Mouse (Mus musculus) heart, embryonic 11.5 days (tissue): Measurements from ENCODE around the gene Ptpn11. TPM values are rescaled to one million over a fixed set of nuclear protein-coding genes. Genes with fewer than 3 reads are reported as not detected.

ENCODE experiments used
- ATAC-seq: fragments of 200-750 bp; cut with Nextera tagmentation; replicated peaks from 2 replicates; pipeline ENCODE4 v1.8.0; 2017; ENCODE audit warnings: moderate library complexity; ENCODE audit not compliant: insufficient number of reproducible peaks, low FRiP score, low TSS enrichment
- H3K27ac ChIP-seq: fragments of 300-500 bp; sonication (generic); 2 replicates; pipeline ENCODE4 v1.5.1; 2014; ENCODE audit warnings: mild to moderate bottlenecking, low read depth, low read length
- H3K27me3 ChIP-seq: fragments of 300-500 bp; sonication (generic); 2 replicates; pipeline ENCODE4 v1.6.1; 2014; ENCODE audit warnings: mild to moderate bottlenecking, low read length, mixed read lengths; ENCODE audit not compliant: control insufficient read depth, insufficient read depth
- H3K36me3 ChIP-seq: fragments of 300-500 bp; sonication (generic); 2 replicates; pipeline ENCODE4 v1.6.1; 2014; ENCODE audit warnings: mild to moderate bottlenecking, low read length, moderate library complexity, mixed read lengths; ENCODE audit not compliant: control insufficient read depth, insufficient read depth
- H3K4me1 ChIP-seq: fragments of 300-500 bp; sonication (generic); 2 replicates; pipeline ENCODE4 v1.6.1; 2014; ENCODE audit warnings: low read length; ENCODE audit not compliant: control insufficient read depth, insufficient read depth
- H3K4me2 ChIP-seq: fragments of 300-500 bp; sonication (generic); 2 replicates; pipeline ENCODE4 v1.6.1; 2014; ENCODE audit warnings: mild to moderate bottlenecking, moderate library complexity
- H3K4me3 ChIP-seq: fragments of 300-500 bp; sonication (generic); 2 replicates; pipeline ENCODE4 v1.5.1; 2014; ENCODE audit warnings: low read depth, low read length
- H3K9ac ChIP-seq: fragments of 300-500 bp; sonication (generic); 2 replicates; pipeline ENCODE4 v1.6.1; 2014; ENCODE audit warnings: mild to moderate bottlenecking, low read depth, low read length, moderate library complexity
- H3K9me3 ChIP-seq: fragments of 300-500 bp; sonication (generic); replicated peaks from 2 replicates; pipeline ENCODE4 v1.6.1; 2016; ENCODE audit warnings: low read length; ENCODE audit not compliant: control insufficient read depth
- WGBS: fragments of 180-500 bp; shearing (Covaris S2); extraction: QIAGEN DNeasy Blood & Tissue Kit; methylation state at CpG from one replicate; pipeline ENCODE4 v1.1.7; 2014; ENCODE audit not compliant: insufficient replicate concordance; 5-methylcytosine and 5-hydroxymethylcytosine counted together
- polyA plus RNA-seq: library from polyadenylated mRNA; unstranded; fragments of >200 nt; fragmentation: Nextera tagmentation; extraction: Ambion mirVana; gene quantifications from 2 replicates; pipeline ENCODE4 v1.2.1, GENCODE M21; 2014

Ptpn11 gene
- polyA plus RNA-seq, 1 experiment from 2014 or later: 33.8 TPM

DNA sequence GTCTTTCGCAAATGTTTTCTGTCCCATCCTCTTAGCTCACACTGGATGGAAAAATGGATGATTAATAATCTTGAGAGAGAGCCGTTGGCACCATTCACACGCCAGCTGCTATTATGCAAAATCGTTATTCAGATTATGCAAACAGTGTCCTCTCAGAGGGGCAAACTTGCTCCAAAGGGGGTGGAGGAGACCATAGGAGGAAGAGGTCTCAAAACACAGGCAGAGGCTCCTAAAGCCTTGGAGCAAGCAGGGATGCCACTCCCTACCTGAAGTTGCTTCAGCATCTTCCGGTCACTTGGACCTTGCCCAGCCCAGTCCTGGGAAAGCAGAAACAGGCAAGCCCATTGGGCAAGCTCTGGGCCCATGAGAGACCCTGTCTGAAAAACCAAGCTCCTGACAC is 67.8 kb downstream of the Ptpn11 start:
- ATAC-seq: no peak
- H3K27me3 ChIP-seq: no peaks in the 10 kb centered on the region
- H3K4me1 ChIP-seq: peaks cover 1% of the 10 kb centered on the region; the same call in 1 of the 2 replicates
- H3K9ac ChIP-seq: no peak overlapping the region
- H3K27ac ChIP-seq: no peak overlapping the region
- no peaks in the 10 kb centered on the region for H3K36me3 ChIP-seq
- 85% methylated on average over 5 of the region's 5 CpGs for WGBS
- H3K9me3 ChIP-seq: no peaks in the 10 kb centered on the region
- no peak overlapping the region for H3K4me2 ChIP-seq
- no peak overlapping the region for H3K4me3 ChIP-seq

DNA sequence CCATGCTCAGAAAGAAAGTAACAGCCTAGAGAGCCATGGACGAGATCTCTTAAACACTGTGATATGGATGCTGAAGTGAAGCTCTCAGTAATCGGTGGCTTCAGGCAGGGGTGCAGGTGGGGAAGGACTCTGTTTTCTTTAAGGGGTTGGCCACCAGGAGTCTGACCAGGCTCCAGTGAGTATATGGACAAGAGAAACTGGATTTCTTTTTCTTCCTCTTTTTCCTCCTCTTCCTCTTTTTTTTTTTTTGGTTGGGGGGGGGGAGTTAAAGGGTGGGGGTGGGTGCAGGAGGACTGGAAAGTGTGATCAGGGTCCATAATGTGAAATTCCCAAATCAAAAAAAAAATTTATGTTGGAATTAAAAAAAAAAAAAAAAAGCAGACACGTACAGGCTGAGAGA is 68.6 kb downstream of the Ptpn11 start:
- no peak for ATAC-seq
- H3K36me3 ChIP-seq: no peaks in the 10 kb centered on the region
- no peaks in the 10 kb centered on the region for H3K27me3 ChIP-seq
- H3K4me2 ChIP-seq: no peak overlapping the region
- H3K4me3 ChIP-seq: no peak overlapping the region
- no peak overlapping the region for H3K9ac ChIP-seq
- H3K27ac ChIP-seq: no peak overlapping the region
- no peaks in the 10 kb centered on the region for H3K9me3 ChIP-seq
- peaks cover 4% of the 10 kb centered on the region; the same call in 1 of the 2 replicates for H3K4me1 ChIP-seq
- WGBS: 74% methylated on average over 3 of the region's 3 CpGs

DNA sequence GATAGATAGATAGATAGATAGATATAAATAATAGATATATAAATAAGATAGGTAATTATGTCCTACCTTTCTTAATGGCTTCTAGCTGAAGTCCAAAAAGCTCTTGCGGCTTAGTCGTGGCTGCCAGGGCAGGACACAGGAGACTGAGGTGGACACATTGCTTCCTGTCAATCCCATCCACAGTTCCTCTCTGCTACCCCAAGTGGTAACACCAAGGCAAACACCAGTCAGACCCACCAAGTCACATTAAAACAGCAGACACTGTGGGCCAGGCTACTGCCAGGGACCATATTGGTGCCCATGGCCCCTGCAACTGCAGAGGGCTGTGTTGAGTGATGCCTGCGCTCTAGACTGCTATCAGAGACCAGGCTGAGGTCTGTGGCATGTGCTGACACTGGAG is 69.2 kb downstream of the Ptpn11 start:
- H3K4me3 ChIP-seq: no peak overlapping the region
- no peaks in the 10 kb centered on the region for H3K27me3 ChIP-seq
- no peaks in the 10 kb centered on the region for H3K9me3 ChIP-seq
- no peak overlapping the region for H3K4me2 ChIP-seq
- WGBS: 93% methylated on average over 3 of the region's 3 CpGs
- no peak overlapping the region for H3K9ac ChIP-seq
- no peak for ATAC-seq
- H3K4me1 ChIP-seq: peaks cover 4% of the 10 kb centered on the region; the same call in 1 of the 2 replicates
- H3K27ac ChIP-seq: no peak overlapping the region
- H3K36me3 ChIP-seq: no peaks in the 10 kb centered on the region

DNA sequence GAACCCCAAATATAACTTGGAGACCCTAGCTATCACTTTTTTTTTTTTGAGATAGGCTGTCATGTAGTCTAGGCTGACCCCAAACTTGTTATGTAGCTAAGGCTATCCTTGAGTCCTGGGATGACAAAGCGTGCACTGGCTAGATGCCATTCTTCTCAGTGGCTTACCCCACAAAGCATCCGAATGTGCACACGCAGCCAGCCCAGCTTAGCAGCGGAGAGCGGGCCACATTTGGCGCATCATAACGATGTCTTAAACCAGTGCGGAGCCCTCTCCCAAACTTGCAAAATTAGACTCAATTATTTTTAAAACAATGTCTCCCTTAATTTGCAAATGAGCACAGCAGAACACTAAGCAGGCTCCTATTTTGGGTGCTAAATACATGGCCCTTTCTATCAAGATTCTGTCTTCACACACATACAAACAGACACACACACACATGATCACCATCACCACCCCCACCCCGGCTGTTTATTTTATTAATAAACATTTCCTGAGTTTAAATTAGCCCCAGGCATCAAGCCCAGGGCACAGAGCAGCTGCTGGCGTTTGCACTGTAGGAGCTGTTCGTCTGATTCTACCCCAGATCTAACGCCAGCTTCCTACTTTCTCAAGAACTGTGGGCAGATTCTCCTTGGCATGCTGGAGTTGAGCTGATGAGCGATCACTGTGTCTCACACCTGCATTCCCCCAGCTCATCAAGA is 71.7 kb downstream of the Ptpn11 start:
- WGBS: 79% methylated on average over 13 of the region's 13 CpGs
- H3K36me3 ChIP-seq: no peaks in the 10 kb centered on the region
- peaks cover 4% of the 10 kb centered on the region; the same call in 1 of the 2 replicates for H3K4me1 ChIP-seq
- H3K4me2 ChIP-seq: no peak overlapping the region
- H3K9ac ChIP-seq: no peak overlapping the region
- H3K27ac ChIP-seq: no peak overlapping the region
- H3K4me3 ChIP-seq: no peak overlapping the region
- H3K27me3 ChIP-seq: no peaks in the 10 kb centered on the region
- H3K9me3 ChIP-seq: no peaks in the 10 kb centered on the region
- no peak for ATAC-seq

DNA sequence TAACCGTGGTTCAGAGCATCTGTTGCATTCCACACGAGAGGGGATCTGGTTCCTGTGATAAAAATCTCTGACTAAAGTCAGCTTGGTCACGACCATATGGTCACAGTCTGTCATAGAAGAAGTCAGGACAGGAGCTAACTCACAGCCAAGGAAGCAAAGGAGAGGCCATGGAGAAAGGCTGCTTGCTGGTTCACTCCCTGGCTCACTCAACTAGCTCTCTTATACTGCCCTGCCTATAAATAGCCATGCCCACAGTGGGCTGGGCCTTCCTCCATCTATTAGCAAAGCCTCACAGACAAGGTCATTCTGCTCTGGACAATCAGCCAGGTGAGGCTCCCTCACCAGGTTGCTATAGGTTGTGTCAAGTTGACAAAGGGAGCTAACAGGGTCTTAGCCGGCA is 72.9 kb downstream of the Ptpn11 start:
- H3K36me3 ChIP-seq: no peaks in the 10 kb centered on the region
- H3K27ac ChIP-seq: no peak overlapping the region
- H3K4me2 ChIP-seq: no peak overlapping the region
- no peak for ATAC-seq
- H3K4me3 ChIP-seq: no peak overlapping the region
- WGBS: 42% methylated on average over 4 of the region's 4 CpGs
- no peaks in the 10 kb centered on the region for H3K27me3 ChIP-seq
- H3K9ac ChIP-seq: no peak overlapping the region
- peaks cover 7% of the 10 kb centered on the region; the same call in 1 of the 2 replicates for H3K4me1 ChIP-seq
- H3K9me3 ChIP-seq: no peaks in the 10 kb centered on the region

DNA sequence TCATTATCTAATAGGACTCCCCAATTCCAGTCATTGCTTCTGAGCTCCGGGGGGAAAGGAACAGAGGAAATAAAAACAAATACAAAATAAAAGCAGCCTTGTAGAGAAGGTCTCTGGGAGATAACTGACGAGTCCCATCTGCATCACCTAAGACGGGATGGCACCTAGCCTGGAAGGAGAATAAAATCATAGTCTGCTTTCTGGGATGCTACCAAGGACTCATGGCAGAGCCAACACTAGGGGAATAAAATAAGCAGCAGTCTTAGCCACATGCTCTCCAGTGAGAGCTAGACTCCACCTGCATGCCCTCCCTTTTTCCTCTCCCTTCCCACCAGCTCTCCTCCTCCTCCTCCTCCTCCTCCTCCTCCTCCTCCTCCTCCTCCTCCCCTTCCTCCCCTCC is 74.3 kb downstream of the Ptpn11 start:
- no peak overlapping the region for H3K4me3 ChIP-seq
- peaks cover 7% of the 10 kb centered on the region; the same call in 1 of the 2 replicates for H3K4me1 ChIP-seq
- WGBS: 53% methylated on average over 3 of the region's 3 CpGs
- no peak overlapping the region for H3K4me2 ChIP-seq
- no peaks in the 10 kb centered on the region for H3K36me3 ChIP-seq
- no peak overlapping the region for H3K27ac ChIP-seq
- no peaks in the 10 kb centered on the region for H3K9me3 ChIP-seq
- no peak for ATAC-seq
- H3K27me3 ChIP-seq: no peaks in the 10 kb centered on the region
- no peak overlapping the region for H3K9ac ChIP-seq

DNA sequence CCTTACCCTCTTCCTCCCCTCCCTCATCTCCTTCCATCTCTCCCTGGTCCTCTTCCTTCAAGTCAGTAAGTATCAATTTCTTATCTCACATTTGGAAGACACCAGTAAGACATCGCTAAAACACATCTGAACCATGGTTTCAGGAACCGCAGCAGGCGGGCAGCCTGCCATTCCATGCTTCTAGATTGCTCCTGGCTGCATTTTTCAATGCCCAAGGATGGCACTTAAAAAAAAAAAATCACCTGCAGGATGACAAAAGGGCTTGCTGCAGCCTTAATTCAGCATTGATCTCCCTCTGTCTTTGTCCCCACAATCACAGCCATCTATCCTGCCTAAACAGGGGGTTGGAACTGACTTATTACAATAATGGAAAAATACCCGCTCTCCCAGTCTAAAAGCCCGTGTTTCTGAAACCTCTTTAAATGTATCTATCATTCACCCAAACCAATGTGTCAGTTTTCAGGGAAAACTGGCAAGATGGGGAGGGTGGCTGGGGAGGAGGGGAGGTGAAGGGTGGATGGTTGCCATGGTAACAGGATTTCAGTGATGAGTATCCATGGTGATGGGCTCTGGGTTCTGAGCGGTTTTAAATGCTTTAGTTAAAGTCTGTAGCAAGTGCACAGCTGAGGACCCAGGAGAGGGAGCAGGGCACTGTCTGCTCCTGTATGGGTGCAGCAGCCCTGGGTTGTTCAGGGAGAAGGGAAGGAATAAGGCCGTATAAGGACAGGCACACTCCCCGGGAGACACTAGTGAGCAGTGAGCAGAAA is 75.6 kb downstream of the Ptpn11 start:
- no peaks in the 10 kb centered on the region for H3K36me3 ChIP-seq
- no peak overlapping the region for H3K4me2 ChIP-seq
- H3K27ac ChIP-seq: no peak overlapping the region
- H3K9me3 ChIP-seq: no peaks in the 10 kb centered on the region
- no peak for ATAC-seq
- no peak overlapping the region for H3K9ac ChIP-seq
- H3K4me1 ChIP-seq: peaks cover 7% of the 10 kb centered on the region; the same call in 1 of the 2 replicates
- H3K4me3 ChIP-seq: no peak overlapping the region
- 59% methylated on average over 8 of the region's 8 CpGs for WGBS
- no peaks in the 10 kb centered on the region for H3K27me3 ChIP-seq

DNA sequence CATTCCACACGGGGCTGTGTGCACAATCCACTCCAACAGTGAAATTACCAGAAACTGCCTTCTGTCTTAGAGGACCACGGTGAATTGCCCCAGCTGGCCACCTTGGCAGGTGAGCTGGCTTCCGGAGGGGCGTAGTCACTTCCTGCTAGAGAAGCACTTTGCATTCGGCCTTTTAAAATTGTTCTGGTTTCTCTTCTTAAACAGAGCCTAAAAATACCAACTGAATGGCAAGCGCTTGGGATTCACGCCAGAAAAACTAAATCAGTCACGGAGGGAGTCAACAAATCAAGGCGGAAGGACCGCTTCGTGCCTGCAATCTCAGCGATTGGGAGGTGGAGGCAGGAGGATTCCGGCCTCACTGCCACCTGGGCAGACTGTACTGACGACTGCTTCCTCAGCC is 77.0 kb downstream of the Ptpn11 start:
- Histone ChIP-seq H3K27me3 (no peaks in the 10 kb centered on the region), H3K9ac (no peak overlapping the region), H3K4me3 (no peak overlapping the region), H3K36me3 (no peaks in the 10 kb centered on the region), H3K4me2 (no peak overlapping the region), H3K27ac (no peak overlapping the region), H3K4me1 (peaks cover 7% of the 10 kb centered on the region; the same call in 1 of the 2 replicates), H3K9me3 (no peaks in the 10 kb centered on the region)
- no peak for ATAC-seq
- 76% methylated on average over 14 of the region's 14 CpGs for WGBS
